Mouse (Mus musculus) MEL (cell line): Measurements from ENCODE around the gene Fhl4.

Experiments used
- GATA1 ChIP-seq: IDR thresholded peaks from 2 replicates; pipeline ENCODE4 v1.6.1; 2011; ENCODE audit warnings: low read depth, low read length, improper control_type of control experiment
- MAX ChIP-seq: IDR thresholded peaks from 2 replicates; pipeline ENCODE4 v1.6.1; 2011; ENCODE audit warnings: low read length, improper control_type of control experiment
- ZNF384 ChIP-seq: IDR thresholded peaks from 2 replicates; pipeline ENCODE4 v1.6.1; 2012; ENCODE audit warnings: low read depth, mild to moderate bottlenecking, inconsistent platforms, low read length, improper control_type of control experiment

DNA sequence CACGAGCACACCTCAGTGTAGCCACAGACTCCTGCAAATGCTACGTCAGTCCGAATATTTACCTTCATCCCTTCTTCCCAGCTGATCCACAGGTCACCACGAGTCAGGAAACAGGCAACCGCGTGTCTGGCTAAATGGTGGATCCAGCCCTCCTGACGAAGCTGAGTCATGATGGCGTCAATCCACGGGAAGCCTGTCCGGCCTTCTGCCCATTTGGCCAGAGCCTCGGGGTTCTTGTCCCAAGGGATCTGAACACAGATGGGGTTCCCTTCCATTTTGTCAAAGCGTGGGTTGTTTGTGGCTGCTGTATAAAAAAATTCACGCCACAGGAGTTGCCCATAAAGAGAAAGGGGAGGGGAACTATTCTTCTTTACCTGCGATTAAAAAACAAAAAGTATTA is 44.0 kb upstream of the Fhl4 start:
- TF ChIP-seq MAX: no peak
- no peak for TF ChIP-seq GATA1
- no peak for TF ChIP-seq ZNF384
